Mouse (Mus musculus) liver, embryonic 14.5 days (tissue): Measurements from ENCODE around the gene Ids. TPM values are rescaled to one million over a fixed set of nuclear protein-coding genes. Genes with fewer than 3 reads are reported as not detected.
"Not testable (repeated sequence)": the region's sequence is repeated elsewhere in the genome, so short reads cannot be mapped to it uniquely, and the experiment has no call there.

Experiments
- ATAC-seq: fragments of 200-750 bp; cut with Nextera tagmentation; 2 replicates; pipeline ENCODE4 v1.8.0; 2017; ENCODE audit warnings: moderate number of reproducible peaks, mild to moderate bottlenecking, moderate library complexity; ENCODE audit not compliant: insufficient read depth
- DNase-seq, 3 experiments: peaks; one replicate each; pipeline ENCODE4 v3.0.0-alpha.2; 2012 to 2013; ENCODE audit warnings: low read depth in 3 of 3, low spot score in 3 of 3
- H3K27ac ChIP-seq: fragments of 300-500 bp; sonication (generic); 2 replicates; pipeline ENCODE4 v1.5.1; 2014; ENCODE audit warnings: moderate library complexity, mild to moderate bottlenecking, control low read depth, inconsistent platforms
- H3K27me3 ChIP-seq: fragments of 300-500 bp; sonication (generic); 2 replicates; pipeline ENCODE4 v1.6.1; 2014; ENCODE audit warnings: mild to moderate bottlenecking, low read length, moderate library complexity; ENCODE audit not compliant: control insufficient read depth, insufficient read depth
- H3K36me3 ChIP-seq: fragments of 300-500 bp; sonication (generic); replicated peaks from 2 replicates; pipeline ENCODE4 v1.6.1; 2014; ENCODE audit warnings: low read depth; ENCODE audit not compliant: control insufficient read depth, insufficient read depth
- H3K4me1 ChIP-seq, 2 experiments: fragments of 200-500 bp in 1 of 2; fragments of 300-500 bp in 1 of 2; sonication (generic) in 1 of 2; replicated peaks; 2 replicates each; pipeline ENCODE4 v1.6.1; 2012 to 2014; ENCODE audit warnings: antibody characterized with exemption in 1 of 2, inconsistent platforms in 1 of 2, low read length in 1 of 2; ENCODE audit not compliant: control insufficient read depth in 2 of 2, insufficient read depth in 2 of 2
- H3K4me2 ChIP-seq: fragments of 300-500 bp; sonication (generic); 2 replicates; pipeline ENCODE4 v1.6.1; 2014; ENCODE audit warnings: low read depth, mild to moderate bottlenecking, control low read depth, moderate library complexity
- H3K4me3 ChIP-seq, 2 experiments: fragments of 200-500 bp in 1 of 2; fragments of 300-500 bp in 1 of 2; sonication (generic) in 1 of 2; 2 replicates each; pipeline ENCODE4 v1.5.1; 2012 to 2014; ENCODE audit warnings: low read depth in 2 of 2, low read length in 2 of 2, mild to moderate bottlenecking in 2 of 2, control low read depth in 1 of 2, inconsistent platforms in 1 of 2, moderate library complexity in 1 of 2; ENCODE audit not compliant: insufficient read depth in 1 of 2
- H3K9ac ChIP-seq: fragments of 300-500 bp; sonication (generic); replicated peaks from 2 replicates; pipeline ENCODE4 v1.6.1; 2014; ENCODE audit warnings: mild to moderate bottlenecking, control low read depth, moderate library complexity
- H3K9me3 ChIP-seq: fragments of 300-500 bp; sonication (generic); 2 replicates; pipeline ENCODE4 v1.6.1; 2016; ENCODE audit warnings: low read length, mixed read lengths; ENCODE audit not compliant: control insufficient read depth
- CTCF ChIP-seq: IDR thresholded peaks from 2 replicates; pipeline ENCODE4 v1.5.1; 2016; ENCODE audit warnings: antibody characterized with exemption, low read depth, control low read depth
- EP300 ChIP-seq: IDR thresholded peaks from 2 replicates; pipeline ENCODE4 v1.6.1; 2016; ENCODE audit warnings: antibody characterized with exemption, low read depth
- WGBS: fragments of 180-500 bp; shearing (Covaris S2); extraction: QIAGEN DNeasy Blood & Tissue Kit; methylation state at CpG from one replicate; pipeline ENCODE4 v1.1.7; 2014; ENCODE audit not compliant: insufficient replicate concordance; 5-methylcytosine and 5-hydroxymethylcytosine counted together
- polyA plus RNA-seq, 2 experiments: library from polyadenylated mRNA; depleted of rRNA in 1 of 2; stranded (reverse) in 1 of 2; unstranded in 1 of 2; fragments of >200 nt; fragmentation: Nextera tagmentation in 1 of 2; extraction: Ambion mirVana in 1 of 2; gene quantifications; 2 replicates each; pipeline versions ENCODE4 v1.2.1 to v1.2.3; 2012 to 2014

Ids gene
- polyA plus RNA-seq, 2 experiments, result 0.66 to 1.5 TPM

- H3K4me2 ChIP-seq, ATAC-seq, H3K9me3 ChIP-seq, H3K4me1 ChIP-seq, H3K36me3 ChIP-seq, DNase-seq, H3K9ac ChIP-seq, H3K4me3 ChIP-seq, H3K27me3 ChIP-seq, H3K27ac ChIP-seq: not testable (repeated sequence)
- WGBS, result 58% methylated on average over 5 of the region's 6 CpGs
- TF ChIP-seq CTCF, result peak; percentile 31
These were observed 9.7 kb upstream of the Ids start for GRCm38 (mm10) chrX:70374469-70375110.

- H3K4me3 ChIP-seq, H3K4me1 ChIP-seq, H3K4me2 ChIP-seq, ATAC-seq, H3K9ac ChIP-seq, H3K9me3 ChIP-seq, H3K36me3 ChIP-seq, DNase-seq, H3K27ac ChIP-seq, H3K27me3 ChIP-seq: not testable (repeated sequence)
- WGBS, result 33% methylated on average over 1 of the region's 6 CpGs
These were observed 4.9 kb upstream of the Ids start for GRCm38 (mm10) chrX:70369758-70370157.

GRCm38 (mm10) chrX:70364202-70364601 is 682 bp downstream of the Ids start:
- Histone ChIP-seq H3K4me2 (peak overlapping the region; percentile 66), H3K36me3 (no peaks in the 10 kb centered on the region), H3K9me3 (no peaks in the 10 kb centered on the region), H3K4me1 (no peaks in the 10 kb centered on the region; a peak in 1 of 4 replicates), H3K27me3 (no peaks in the 10 kb centered on the region; the same call in 1 of the 2 replicates), H3K9ac (peak overlapping the region; percentile 51), H3K27ac (no peak overlapping the region), H3K4me3 (peak overlapping the region; percentile 61 to 75)
- TF ChIP-seq CTCF (no peak), EP300 (no peak)
- ATAC-seq (no peak), DNase-seq (no peak)
- 65% methylated on average over 1 of the region's 1 CpGs for WGBS

- Histone ChIP-seq H3K9me3 (no peaks in the 10 kb centered on the region), H3K27ac (no peak overlapping the region), H3K27me3 (no peaks in the 10 kb centered on the region; the same call in 1 of the 2 replicates), H3K4me3 (no peak overlapping the region), H3K9ac (no peak overlapping the region), H3K4me1 (no peaks in the 10 kb centered on the region; a peak in 1 of 4 replicates), H3K4me2 (no peak overlapping the region), H3K36me3 (no peaks in the 10 kb centered on the region)
- DNase-seq (no peak), ATAC-seq (no peak)
- TF ChIP-seq CTCF (no peak), EP300 (no peak)
- 60% methylated on average over 5 of the region's 5 CpGs for WGBS
These were observed 1.4 kb downstream of the Ids start for GRCm38 (mm10) chrX:70363446-70363845.

GRCm38 (mm10) chrX:70362985-70363384 is 1.9 kb downstream of the Ids start:
- H3K27me3 ChIP-seq, result no peaks in the 10 kb centered on the region; the same call in 1 of the 2 replicates
- H3K9ac ChIP-seq, result no peak overlapping the region
- no peak for ATAC-seq
- no peak overlapping the region for H3K27ac ChIP-seq
- no peak overlapping the region for H3K4me2 ChIP-seq
- no peaks in the 10 kb centered on the region for H3K9me3 ChIP-seq
- no peaks in the 10 kb centered on the region; a peak in 1 of 4 replicates for H3K4me1 ChIP-seq
- WGBS, result 71% methylated on average over 7 of the region's 7 CpGs
- TF ChIP-seq EP300, result no peak
- TF ChIP-seq CTCF, result no peak
- no peak overlapping the region for H3K4me3 ChIP-seq
- no peak for DNase-seq
- H3K36me3 ChIP-seq, result no peaks in the 10 kb centered on the region
